Mouse (Mus musculus) c-Kit-positive CD71-positive TER-119-positive erythroid progenitor cells, embryonic 14.5 days (primary cell): ENCODE data around the gene Rpl9-ps6.
A peak's percentile ranks its signal among the peaks of the same experiment; 100 is the strongest.

Experiments used
- DNase-seq: peaks from one replicate; pipeline ENCODE4 v3.0.0-alpha.2; 2013; ENCODE audit warnings: low spot score

The Rpl9-ps6 gene

DNA sequence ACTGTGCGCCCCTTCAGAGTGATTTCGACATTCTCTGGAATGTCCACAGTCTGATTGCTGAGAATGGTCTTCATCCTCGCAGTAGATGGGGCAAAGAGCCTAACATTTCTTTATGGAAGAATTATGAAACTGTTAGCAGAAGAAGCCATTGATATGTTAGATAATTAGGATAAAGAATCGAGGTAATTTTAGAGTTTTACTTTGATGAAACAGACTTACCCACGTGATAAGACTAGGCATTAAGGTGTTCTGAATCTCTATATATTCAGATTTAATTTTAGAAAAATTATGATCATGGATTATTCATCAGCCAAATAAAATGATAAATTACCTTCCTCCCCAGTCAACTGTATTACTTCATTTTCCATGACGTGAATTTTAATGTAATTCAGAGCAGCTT is at the start of gene Rpl9-ps6:
TSS of gene Rpl9-ps6 (minus strand) at position 101 of the 400 bp plus-strand sequence.
- DNase-seq, result no peak

GRCm38 (mm10) chr19:32512518-32512917 is 46.1 kb upstream of the Rpl9-ps6 start:
- no peak for DNase-seq

GRCm38 (mm10) chr19:32510962-32511361 is 44.6 kb upstream of the Rpl9-ps6 start:
- DNase-seq, result peak; percentile 79

GRCm38 (mm10) chr19:32510267-32510666 is 43.9 kb upstream of the Rpl9-ps6 start:
- DNase-seq, result peak; percentile 42

DNA sequence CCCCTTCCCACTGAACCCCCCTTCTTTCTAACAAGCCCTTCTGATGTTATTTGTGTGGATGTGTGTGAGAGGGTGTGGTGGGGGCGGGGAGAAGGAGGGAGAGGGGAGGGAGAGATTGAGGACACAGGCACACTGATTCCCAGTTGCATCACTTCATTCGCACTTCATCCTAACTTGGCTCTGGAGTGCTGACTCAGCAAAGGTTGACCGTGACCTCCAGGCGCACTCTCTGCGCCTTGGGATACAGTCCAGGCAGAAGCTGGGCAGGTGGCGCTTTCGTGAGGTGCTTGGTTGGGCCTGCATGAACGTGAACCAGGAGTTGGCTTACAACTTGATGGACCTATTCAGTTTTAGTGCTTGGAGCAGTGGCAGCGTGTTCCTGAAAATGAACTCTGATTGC is 41.1 kb upstream of the Rpl9-ps6 start:
- no peak for DNase-seq

DNA sequence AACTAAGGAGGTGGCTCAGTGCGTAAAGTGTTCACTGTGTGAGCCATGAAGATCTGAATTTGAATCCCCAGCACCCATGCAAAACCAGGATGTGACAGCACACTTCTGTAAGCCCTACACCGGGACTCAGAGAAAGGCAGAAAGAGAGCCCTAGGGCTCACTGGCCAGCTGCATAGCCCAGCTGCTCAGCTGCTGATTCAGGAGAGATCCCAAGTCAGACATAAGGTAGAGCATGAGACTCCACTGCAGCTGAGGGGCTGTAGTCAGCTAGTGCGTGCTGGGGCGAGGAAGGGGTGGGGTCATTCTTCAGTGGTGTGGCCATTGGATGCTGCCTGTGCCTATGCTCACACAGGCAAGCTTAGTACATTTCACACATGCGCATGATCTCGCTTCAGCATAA is 40.7 kb upstream of the Rpl9-ps6 start:
- no peak for DNase-seq

- no peak for DNase-seq
Observed at GRCm38 (mm10) chr19:32506514-32506913, 40.1 kb upstream of the Rpl9-ps6 start.

DNA sequence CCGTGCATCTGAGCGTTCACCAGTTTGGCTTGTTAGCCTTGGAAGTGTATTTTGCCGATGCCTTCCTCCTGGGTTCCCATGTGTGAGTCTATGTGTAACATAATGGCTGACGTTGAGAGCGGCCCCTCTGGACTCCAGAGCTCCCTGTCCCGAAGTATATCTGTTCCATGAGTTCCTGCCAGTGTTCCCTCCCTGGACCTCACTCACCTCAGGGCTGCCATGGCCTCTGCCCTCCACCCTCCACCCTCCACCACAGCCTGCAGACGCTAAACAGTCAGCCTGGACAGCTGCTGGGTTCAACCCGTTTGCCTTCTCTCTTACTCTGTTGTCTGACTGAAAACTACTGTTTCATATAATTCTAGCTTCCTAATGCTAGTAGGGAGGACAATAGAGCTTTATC is 39.7 kb upstream of the Rpl9-ps6 start:
- DNase-seq, result no peak

DNA sequence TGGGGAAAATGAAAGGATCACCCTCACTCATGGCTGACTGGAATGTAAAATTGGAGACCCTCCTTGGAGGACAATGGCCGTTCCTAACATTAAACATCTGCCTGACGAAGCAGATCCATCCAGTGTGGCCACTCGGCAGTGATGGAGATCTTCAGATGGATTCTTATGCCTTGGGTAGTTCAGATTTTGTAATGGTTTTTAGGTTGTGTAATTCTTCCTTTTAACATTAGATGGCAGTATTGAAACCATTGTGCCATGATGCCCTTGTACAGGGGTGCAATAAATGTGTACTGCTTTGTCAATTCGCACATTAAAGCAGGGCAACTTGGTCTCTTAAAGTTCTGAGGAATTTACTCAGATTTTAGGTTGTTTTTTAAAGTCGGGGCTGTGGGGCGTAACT is 35.0 kb upstream of the Rpl9-ps6 start:
- no peak for DNase-seq

DNA sequence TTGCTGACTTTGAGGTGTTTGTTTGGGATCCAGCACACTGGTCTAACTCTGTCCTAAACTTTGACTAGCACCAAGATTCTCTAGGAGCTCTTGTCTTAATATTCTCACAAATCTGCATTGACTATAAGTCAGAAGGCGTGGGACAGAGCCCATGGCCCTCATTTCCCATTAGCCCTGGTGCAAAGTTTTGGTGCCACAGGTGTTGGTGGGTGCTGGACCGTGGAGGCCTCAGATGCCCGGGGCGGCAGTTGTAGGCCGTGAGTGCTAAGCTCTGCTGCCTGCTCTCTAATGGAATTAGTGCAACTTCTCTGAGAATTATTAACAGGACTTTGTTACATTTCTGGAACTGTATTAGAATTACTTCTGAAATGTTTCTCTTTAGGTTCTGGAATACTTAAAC is 31.6 kb upstream of the Rpl9-ps6 start:
- DNase-seq, result no peak

GRCm38 (mm10) chr19:32497411-32497810 is 31.0 kb upstream of the Rpl9-ps6 start:
- no peak for DNase-seq

GRCm38 (mm10) chr19:32495034-32495433 is 28.7 kb upstream of the Rpl9-ps6 start:
- DNase-seq, result no peak

GRCm38 (mm10) chr19:32494611-32495010 is 28.2 kb upstream of the Rpl9-ps6 start:
- DNase-seq, result no peak

- no peak for DNase-seq
Observed at GRCm38 (mm10) chr19:32493471-32493870, 27.1 kb upstream of the Rpl9-ps6 start.

- no peak for DNase-seq
Observed at GRCm38 (mm10) chr19:32492981-32493380, 26.6 kb upstream of the Rpl9-ps6 start.

- no peak for DNase-seq
Observed at GRCm38 (mm10) chr19:32492339-32492738, 26.0 kb upstream of the Rpl9-ps6 start.

- no peak for DNase-seq
Observed at GRCm38 (mm10) chr19:32490976-32491375, 24.6 kb upstream of the Rpl9-ps6 start.

DNA sequence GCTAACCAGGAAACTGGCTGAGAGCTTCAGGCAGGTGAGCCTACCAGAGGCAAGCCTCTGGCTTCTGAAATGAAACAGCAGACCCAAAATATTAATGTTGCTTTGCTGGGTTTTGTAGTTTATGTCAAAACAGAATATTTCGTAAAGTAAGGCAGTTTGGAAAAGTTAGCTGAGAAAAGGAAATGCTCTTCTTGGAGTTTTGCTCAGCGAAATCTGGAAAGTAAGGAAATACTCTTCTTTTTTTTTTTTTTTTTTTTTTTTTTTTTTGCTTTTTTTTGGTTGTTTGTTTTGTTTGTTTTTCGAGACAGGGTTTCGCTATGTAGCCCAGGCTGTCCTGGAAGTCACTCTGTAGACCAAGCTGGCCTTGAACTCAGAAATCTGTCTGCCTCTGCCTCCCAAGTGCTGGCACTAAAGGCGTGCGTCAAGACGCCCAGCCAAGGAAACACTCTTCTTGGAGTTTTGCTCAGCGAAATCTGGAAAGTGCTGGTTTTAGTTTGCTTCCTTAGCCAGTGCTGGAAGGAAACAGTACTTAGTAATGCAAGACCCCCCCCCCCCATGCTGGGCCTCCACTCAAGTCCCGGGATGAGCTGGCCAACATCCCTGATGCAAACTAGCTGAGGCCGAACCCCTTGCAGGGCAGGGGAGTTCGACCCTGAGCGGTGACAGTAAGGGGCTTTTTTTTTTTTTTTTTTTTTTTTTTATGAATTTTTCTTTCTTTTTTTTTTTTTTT is 23.0 kb upstream of the Rpl9-ps6 start:
- DNase-seq, result no peak

DNA sequence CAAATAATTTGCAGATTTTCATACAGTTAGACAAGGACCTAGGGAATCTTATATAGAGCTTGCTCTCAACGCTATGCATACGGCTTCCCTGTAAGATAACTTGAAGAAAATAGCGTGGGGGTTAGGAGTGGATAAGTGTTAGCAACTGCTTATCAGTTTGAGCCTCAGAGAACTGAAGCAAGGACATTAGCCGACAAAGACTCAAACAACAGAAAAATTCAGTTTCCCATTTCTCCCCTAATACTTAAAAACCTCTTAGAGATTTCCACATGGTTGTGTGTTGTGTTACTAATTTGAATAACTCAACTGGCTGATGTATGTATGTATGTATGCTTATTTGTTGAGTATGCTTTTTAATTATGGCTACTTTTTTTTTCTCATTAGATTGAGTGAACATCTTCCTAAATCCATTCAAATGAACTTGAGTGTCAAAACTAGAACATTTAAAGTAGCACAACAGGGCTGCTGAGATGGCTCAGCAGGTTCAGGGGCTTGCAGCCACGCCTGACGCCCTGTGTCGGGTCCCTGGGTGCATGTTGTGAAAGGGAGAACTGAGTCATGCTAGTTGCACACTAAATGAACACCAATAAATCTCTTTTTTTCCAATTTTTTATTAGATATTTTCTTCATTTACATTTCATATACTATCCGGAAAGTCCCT is 21.3 kb upstream of the Rpl9-ps6 start:
- DNase-seq, result peak; percentile 60

DNA sequence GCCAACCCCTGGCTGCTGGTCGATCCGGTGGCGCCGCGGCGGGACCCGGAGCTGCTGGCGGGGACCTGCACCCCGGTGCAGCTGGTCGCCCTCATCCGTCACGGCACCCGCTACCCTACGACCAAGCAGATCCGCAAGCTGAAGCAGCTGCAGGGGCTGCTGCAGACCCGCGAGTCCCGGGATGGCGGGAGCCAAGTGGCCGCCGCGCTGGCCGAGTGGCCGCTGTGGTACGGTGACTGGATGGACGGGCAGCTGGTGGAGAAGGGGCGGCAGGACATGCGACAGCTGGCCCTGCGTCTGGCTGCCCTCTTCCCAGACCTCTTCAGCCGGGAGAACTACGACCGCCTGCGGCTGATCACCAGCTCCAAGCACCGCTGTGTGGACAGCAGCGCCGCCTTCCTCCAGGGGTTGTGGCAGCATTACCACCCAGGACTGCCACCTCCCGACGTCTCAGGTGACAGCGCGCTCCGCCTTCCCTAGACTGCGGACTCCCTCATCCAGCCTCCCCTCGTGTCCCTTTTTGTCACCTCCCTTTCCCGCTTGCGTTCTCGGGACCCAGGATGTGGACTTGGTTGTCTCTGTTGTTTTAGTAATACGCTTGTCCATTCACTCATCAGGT is 19.8 kb upstream of the Rpl9-ps6 start:
- DNase-seq, result peak; percentile 66

DNA sequence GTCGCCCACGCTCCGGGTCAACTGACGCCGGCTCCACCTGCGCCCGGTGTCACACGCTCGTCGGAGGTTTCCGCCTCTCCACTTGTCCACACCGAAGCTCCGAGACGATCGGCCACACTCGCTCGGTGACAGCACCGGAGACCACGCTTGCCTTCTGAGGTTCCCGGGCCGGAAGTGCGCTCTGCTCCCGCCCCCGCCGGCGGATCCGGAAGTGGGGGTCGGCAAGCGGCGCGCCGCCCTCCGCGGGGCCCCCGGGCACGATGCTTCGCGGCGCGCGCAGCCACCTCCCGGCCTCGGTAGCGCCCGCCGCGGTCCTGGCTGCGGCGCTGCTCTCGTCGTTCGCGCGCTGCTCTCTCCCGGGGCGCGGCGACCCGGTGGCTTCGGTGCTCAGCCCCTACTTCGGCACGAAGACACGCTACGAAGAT is 19.3 kb upstream of the Rpl9-ps6 start, which contains the start of gene Minpp1:
TSS of gene Minpp1 (plus strand) at position 89 of the 425 bp plus-strand sequence.
- peak; percentile 79 for DNase-seq

DNA sequence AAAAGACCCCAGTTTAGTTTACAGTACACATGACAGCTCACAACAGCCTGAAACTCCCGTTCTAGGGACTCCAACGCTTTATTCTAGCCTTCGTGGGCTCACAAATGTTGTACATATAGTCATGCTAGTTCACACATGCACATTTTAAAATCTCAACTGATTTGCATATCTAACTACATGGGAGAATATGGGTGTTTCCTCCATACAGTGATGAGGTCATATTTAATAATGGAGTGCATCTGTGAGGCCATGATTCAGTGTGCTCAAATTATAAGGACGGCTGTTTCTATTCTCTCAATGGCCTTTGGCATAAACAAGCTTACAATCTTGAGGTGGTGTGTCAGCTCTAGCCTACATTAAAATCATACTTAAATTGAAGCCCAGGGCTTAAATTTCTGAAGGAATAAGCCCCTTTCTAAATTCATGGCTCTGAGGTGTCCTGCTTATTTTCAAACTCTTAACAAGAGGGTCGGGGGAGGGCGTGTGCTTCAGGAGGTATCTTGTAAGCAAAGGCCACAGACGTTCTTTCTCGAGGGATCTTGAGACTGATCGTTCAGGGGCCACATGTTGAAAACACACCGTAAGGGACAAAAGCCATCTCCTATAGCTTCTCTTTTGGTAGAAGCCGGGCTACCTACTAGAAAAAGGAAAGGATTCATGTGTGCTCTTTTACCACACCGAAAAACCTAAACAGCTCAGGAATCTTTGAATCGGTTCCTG is 18.7 kb upstream of the Rpl9-ps6 start:
- peak; percentile 51 for DNase-seq
